Mouse (Mus musculus) CH12.LX (cell line): ENCODE measurements around the gene Kif1a. TPM values are rescaled to one million over a fixed set of nuclear protein-coding genes. Genes with fewer than 3 reads are reported as not detected.

Source experiments
- DNase-seq: peaks from one replicate; pipeline ENCODE4 v3.0.0-alpha.2; 2013; ENCODE audit errors: extremely low read depth
- H3K27ac ChIP-seq: 2 replicates; pipeline ENCODE4 v1.5.1; 2012; ENCODE audit warnings: low read depth, mild to moderate bottlenecking, control low read depth, moderate library complexity; ENCODE audit not compliant: insufficient read depth
- H3K27me3 ChIP-seq: replicated peaks from 2 replicates; pipeline ENCODE3; 2012; ENCODE audit warnings: inconsistent platforms
- H3K36me3 ChIP-seq, 2 experiments: replicated peaks in 1 of 2; 2 replicates each; pipeline versions ENCODE3 to v1.6.1; 2012; ENCODE audit warnings: inconsistent platforms in 1 of 2, low read length in 1 of 2, mild to moderate bottlenecking in 1 of 2, mixed read lengths in 1 of 2, moderate library complexity in 1 of 2; ENCODE audit not compliant: control insufficient read depth in 1 of 2, insufficient read depth in 1 of 2
- H3K4me1 ChIP-seq, 2 experiments: 2 replicates each; pipeline ENCODE4 v1.6.1; 2012; ENCODE audit warnings: inconsistent platforms in 1 of 2, moderate library complexity in 1 of 2; ENCODE audit not compliant: insufficient read depth in 2 of 2, control insufficient read depth in 1 of 2
- H3K4me2 ChIP-seq: 2 replicates; pipeline ENCODE4 v1.6.1; 2012; ENCODE audit warnings: low read depth, mild to moderate bottlenecking, control low read depth; ENCODE audit not compliant: poor library complexity, insufficient read depth, severe bottlenecking
- H3K4me3 ChIP-seq, 3 experiments: fragments of 150-350 bp in 1 of 3; sonication (generic) in 1 of 3; replicated peaks in 1 of 3; 2 replicates each; pipeline versions ENCODE3 to v1.5.1; 2011 to 2012; ENCODE audit warnings: low read depth in 2 of 3, low read length in 2 of 3, mild to moderate bottlenecking in 2 of 3, moderate library complexity in 2 of 3, control low read depth in 1 of 3, improper control_type of control experiment in 1 of 3, inconsistent platforms in 1 of 3, mixed read lengths in 1 of 3; ENCODE audit not compliant: poor library complexity in 1 of 3
- H3K79me2 ChIP-seq: replicated peaks from 2 replicates; pipeline ENCODE4 v1.6.1; 2012; ENCODE audit warnings: mild to moderate bottlenecking, moderate library complexity; ENCODE audit not compliant: control insufficient read depth, poor library complexity, insufficient read depth, severe bottlenecking; ENCODE audit errors: extremely low read depth
- H3K9ac ChIP-seq: 2 replicates; pipeline ENCODE4 v1.6.1; 2012; ENCODE audit warnings: low read depth, mild to moderate bottlenecking, control low read depth, moderate library complexity; ENCODE audit not compliant: insufficient read depth
- H3K9me3 ChIP-seq: replicated peaks from 2 replicates; pipeline ENCODE3; 2012; ENCODE audit warnings: low read length, inconsistent platforms, mixed read lengths
- BHLHE40 ChIP-seq: IDR thresholded peaks from 2 replicates; pipeline ENCODE4 v1.6.1; 2011; ENCODE audit warnings: mild to moderate bottlenecking, low read depth, low read length, improper control_type of control experiment
- CHD1 ChIP-seq: IDR thresholded peaks from 2 replicates; pipeline ENCODE4 v1.6.1; 2012; ENCODE audit warnings: low read depth, low read length, improper control_type of control experiment, inconsistent platforms
- CTCF ChIP-seq, 2 experiments: IDR thresholded peaks in 1 of 2; conservative IDR thresholded peaks in 1 of 2; 2 replicates each; pipeline ENCODE4 v1.5.1; 2011 to 2012; ENCODE audit warnings: low read depth in 2 of 2, low read length in 2 of 2, improper control_type of control experiment in 1 of 2, inconsistent platforms in 1 of 2, mild to moderate bottlenecking in 1 of 2, moderate library complexity in 1 of 2
- GABPA ChIP-seq: IDR thresholded peaks from 2 replicates; pipeline ENCODE4 v1.6.1; 2012; ENCODE audit warnings: low read depth, low read length, improper control_type of control experiment, inconsistent platforms; ENCODE audit not compliant: insufficient replicate concordance
- IRF4 ChIP-seq: IDR thresholded peaks from 2 replicates; pipeline ENCODE4 v1.6.1; 2014; ENCODE audit warnings: low read depth, mild to moderate bottlenecking, inconsistent platforms, low read length, improper control_type of control experiment
- JUN ChIP-seq: IDR thresholded peaks from 2 replicates; pipeline ENCODE4 v1.6.1; 2011; ENCODE audit warnings: low read depth, mild to moderate bottlenecking, low read length, improper control_type of control experiment, moderate library complexity; ENCODE audit not compliant: insufficient read depth
- JUND ChIP-seq: conservative IDR thresholded peaks from 2 replicates; pipeline ENCODE4 v1.6.1; 2011; ENCODE audit warnings: low read depth, low read length, improper control_type of control experiment
- MAFK ChIP-seq: IDR thresholded peaks from 2 replicates; pipeline ENCODE4 v1.6.1; 2011; ENCODE audit warnings: low read length, improper control_type of control experiment; ENCODE audit not compliant: insufficient replicate concordance
- MAX ChIP-seq: IDR thresholded peaks from 2 replicates; pipeline ENCODE4 v1.6.1; 2011; ENCODE audit warnings: low read length, improper control_type of control experiment
- MEF2A ChIP-seq: IDR thresholded peaks from 2 replicates; pipeline ENCODE4 v1.6.1; 2014; ENCODE audit warnings: low read depth, mild to moderate bottlenecking, inconsistent platforms, low read length, improper control_type of control experiment, borderline replicate concordance
- NRF1 ChIP-seq: IDR thresholded peaks from 2 replicates; pipeline ENCODE4 v1.6.1; 2014; ENCODE audit warnings: low read depth, mild to moderate bottlenecking, inconsistent platforms, low read length, improper control_type of control experiment, moderate library complexity
- PAX5 ChIP-seq: IDR thresholded peaks from 2 replicates; pipeline ENCODE4 v1.6.1; 2012; ENCODE audit warnings: low read length, inconsistent platforms, mixed read lengths
- TCF12 ChIP-seq: IDR thresholded peaks from 2 replicates; pipeline ENCODE4 v1.6.1; 2014; ENCODE audit warnings: low read depth, mild to moderate bottlenecking, inconsistent platforms, low read length, improper control_type of control experiment
- USF1 ChIP-seq: IDR thresholded peaks from 2 replicates; pipeline ENCODE4 v1.6.1; 2014; ENCODE audit warnings: low read depth, mild to moderate bottlenecking, inconsistent platforms, low read length, improper control_type of control experiment
- ZC3H11A ChIP-seq: IDR thresholded peaks from 2 replicates; pipeline ENCODE4 v1.6.1; 2012; ENCODE audit warnings: low read depth, mild to moderate bottlenecking, inconsistent platforms, low read length, improper control_type of control experiment
- ZKSCAN1 ChIP-seq: IDR thresholded peaks from 2 replicates; pipeline ENCODE4 v1.6.1; 2012; ENCODE audit warnings: low read depth, inconsistent platforms, low read length, improper control_type of control experiment, borderline replicate concordance
- dilution Hi-C: fragments of 300-500 bp; cut with MboI; formaldehyde crosslinking; loops from 2 replicates; pipeline ENCODE4 v1.14.3; 2020; ENCODE audit warnings: low sequenced_read_pairs; ENCODE audit not compliant: extremely low pct_unique_long_range_greater_than_20kb, extremely low pct_ligation_motif_present
- in situ Hi-C: fragments of 300-500 bp; cut with MboI; formaldehyde crosslinking; loops from 3 replicates; pipeline ENCODE4 v1.14.3; 2019; ENCODE audit warnings: low sequenced_read_pairs, low pct_ligation_motif_present, low pct_unique_long_range_greater_than_20kb, mixed read lengths
- polyA plus RNA-seq: library from polyadenylated mRNA; unstranded; fragments of >175 nt; gene quantifications from 2 replicates; pipeline ENCODE4 v1.2.1, GENCODE M21; 2012; ENCODE audit warnings: low read depth; ENCODE audit not compliant: insufficient read length
- total RNA-seq, 2 experiments: library from RNA; depleted of rRNA; stranded (reverse); fragments of 300-350 nt in 1 of 2; fragments of >200 nt in 1 of 2; gene quantifications; 2 replicates each; pipeline ENCODE4 v1.2.3; 2012 to 2014

Gene Kif1a
- total and polyA plus RNA-seq, 3 experiments: 0.17 to 0.61 (median 0.17) TPM

GRCm38 (mm10) chr1:92979073-92979602 is 122.6 kb downstream of the Kif1a start:
- Histone ChIP-seq H3K4me1 (peaks cover 25 to 78% of the 10 kb centered on the region in 2 experiments), H3K9ac (no peak overlapping the region), H3K9me3 (no peaks in the 10 kb centered on the region), H3K36me3 (peaks cover 0 to 10% of the 10 kb centered on the region in 2 experiments), H3K27ac (no peak overlapping the region), H3K27me3 (no peaks in the 10 kb centered on the region), H3K4me2 (no peak overlapping the region), H3K79me2 (no peaks in the 10 kb centered on the region), H3K4me3 (no peak overlapping the region)
- dilution Hi-C loops (no loop called here), in situ Hi-C loops (no loop called here)
- no peak for DNase-seq
- TF ChIP-seq CHD1: no peak
- no peak for TF ChIP-seq JUND
- no peak for TF ChIP-seq MEF2A
- TF ChIP-seq PAX5: no peak
- TF ChIP-seq ZC3H11A: no peak
- TF ChIP-seq BHLHE40: no peak
- no peak for TF ChIP-seq IRF4
- TF ChIP-seq GABPA: no peak
- TF ChIP-seq NRF1: no peak
- no peak for TF ChIP-seq MAFK
- TF ChIP-seq CTCF (conservative IDR thresholded peaks at IDR 0.05 in 1 of 2, IDR thresholded peaks at IDR 0.05 in 1 of 2; ENCODE audit: low read depth in 2 of 2, low read length in 2 of 2): no peak

- dilution Hi-C loops: no loop called here
- H3K9me3 ChIP-seq: no peaks in the 10 kb centered on the region
- no peaks in the 10 kb centered on the region for H3K27me3 ChIP-seq
- in situ Hi-C loops: no loop called here
- DNase-seq: no peak
- peaks cover 0 to 10% of the 10 kb centered on the region in 2 experiments for H3K36me3 ChIP-seq
- H3K27ac ChIP-seq: no peak overlapping the region
- H3K79me2 ChIP-seq: no peaks in the 10 kb centered on the region
- H3K4me2 ChIP-seq: no peak overlapping the region
- no peak overlapping the region for H3K9ac ChIP-seq
- TF ChIP-seq USF1: no peak
- no peak for TF ChIP-seq JUND
- no peak for TF ChIP-seq TCF12
- no peak for TF ChIP-seq ZKSCAN1
- TF ChIP-seq ZC3H11A: no peak
- TF ChIP-seq JUN: no peak
- TF ChIP-seq MAX: no peak
- TF ChIP-seq, all 38 proteins: peak for 0
- Histone ChIP-seq H3K4me1 (peaks cover 25 to 83% of the 10 kb centered on the region in 2 experiments), H3K4me3 (no peak overlapping the region)
Observed at GRCm38 (mm10) chr1:92978645-92979044, 123.1 kb downstream of the Kif1a start.
